Mouse (Mus musculus) MEL (cell line): ENCODE data around the gene Iqsec1. TPM values are rescaled to one million over a fixed set of nuclear protein-coding genes. Genes with fewer than 3 reads are reported as not detected.

Experiments
- DNase-seq: peaks from one replicate; pipeline ENCODE4 v3.0.0; 2011; ENCODE audit warnings: low read depth, low spot score
- H3K27ac ChIP-seq: 2 replicates; pipeline ENCODE4 v1.5.1; 2012; ENCODE audit warnings: low read depth, mild to moderate bottlenecking, control low read depth, low read length, moderate library complexity; ENCODE audit not compliant: control insufficient read depth
- H3K27me3 ChIP-seq, 2 experiments: fragments of 150-350 bp in 1 of 2; sonication (generic) in 1 of 2; 2 replicates each; pipeline ENCODE4 v1.6.1; 2012; ENCODE audit warnings: low read length in 2 of 2, mild to moderate bottlenecking in 2 of 2, improper control_type of control experiment in 1 of 2, moderate library complexity in 1 of 2; ENCODE audit not compliant: insufficient read depth in 2 of 2, control insufficient read depth in 1 of 2
- H3K36me3 ChIP-seq, 2 experiments: 2 replicates each; pipeline ENCODE4 v1.6.1; 2012 to 2014; ENCODE audit warnings: low read length in 2 of 2, improper control_type of control experiment in 1 of 2, inconsistent platforms in 1 of 2, mild to moderate bottlenecking in 1 of 2; ENCODE audit not compliant: insufficient read depth in 2 of 2, control insufficient read depth in 1 of 2
- H3K4me1 ChIP-seq, 2 experiments: fragments of 150-350 bp in 1 of 2; sonication (generic) in 1 of 2; 2 replicates each; pipeline ENCODE4 v1.6.1; 2012; ENCODE audit warnings: low read length in 2 of 2, improper control_type of control experiment in 1 of 2, mild to moderate bottlenecking in 1 of 2; ENCODE audit not compliant: insufficient read depth in 2 of 2, control insufficient read depth in 1 of 2
- H3K4me3 ChIP-seq, 2 experiments: fragments of 150-350 bp in 1 of 2; sonication (generic) in 1 of 2; 2 replicates each; pipeline ENCODE4 v1.5.1; 2012; ENCODE audit warnings: low read depth in 2 of 2, low read length in 2 of 2, mild to moderate bottlenecking in 2 of 2, moderate library complexity in 2 of 2, control low read depth in 1 of 2, improper control_type of control experiment in 1 of 2; ENCODE audit not compliant: control insufficient read depth in 1 of 2, insufficient read depth in 1 of 2
- H3K79me2 ChIP-seq: 2 replicates; pipeline ENCODE4 v1.6.1; 2012; ENCODE audit warnings: mild to moderate bottlenecking, low read length, moderate library complexity; ENCODE audit not compliant: control insufficient read depth, poor library complexity, insufficient read depth
- H3K9ac ChIP-seq: 2 replicates; pipeline ENCODE4 v1.6.1; 2012; ENCODE audit warnings: low read depth, mild to moderate bottlenecking, control low read depth, low read length, moderate library complexity; ENCODE audit not compliant: control insufficient read depth, poor library complexity, severe bottlenecking
- H3K9me3 ChIP-seq: fragments of 150-350 bp; sonication (generic); replicated peaks from 2 replicates; pipeline ENCODE4 v1.6.1; 2012; ENCODE audit warnings: mild to moderate bottlenecking, low read length, improper control_type of control experiment, moderate library complexity; ENCODE audit not compliant: insufficient read depth
- BHLHE40 ChIP-seq: IDR thresholded peaks from 2 replicates; pipeline ENCODE4 v1.6.1; 2012; ENCODE audit warnings: low read depth, mild to moderate bottlenecking, inconsistent platforms, low read length, improper control_type of control experiment, borderline replicate concordance
- CHD1 ChIP-seq: IDR thresholded peaks from 2 replicates; pipeline ENCODE4 v1.6.1; 2012; ENCODE audit warnings: low read depth, mild to moderate bottlenecking, inconsistent platforms, low read length, improper control_type of control experiment
- CHD2 ChIP-seq: IDR thresholded peaks from 2 replicates; pipeline ENCODE4 v1.6.1; 2011; ENCODE audit warnings: low read length, improper control_type of control experiment
- E2F4 ChIP-seq: IDR thresholded peaks from 2 replicates; pipeline ENCODE4 v1.6.1; 2011; ENCODE audit warnings: low read depth, low read length, improper control_type of control experiment, borderline replicate concordance
- EP300 ChIP-seq, 2 experiments: IDR thresholded peaks; 2 replicates each; pipeline ENCODE4 v1.6.1; 2011; ENCODE audit warnings: improper control_type of control experiment in 2 of 2, low read length in 2 of 2, low read depth in 1 of 2, mild to moderate bottlenecking in 1 of 2
- ETS1 ChIP-seq: IDR thresholded peaks from 2 replicates; pipeline ENCODE4 v1.6.1; 2012; ENCODE audit warnings: low read depth, mild to moderate bottlenecking, inconsistent platforms, low read length, improper control_type of control experiment, moderate library complexity
- HCFC1 ChIP-seq: IDR thresholded peaks from 2 replicates; pipeline ENCODE4 v1.6.1; 2012; ENCODE audit warnings: low read depth, mild to moderate bottlenecking, inconsistent platforms, low read length, improper control_type of control experiment, moderate library complexity
- KAT2A ChIP-seq: conservative IDR thresholded peaks from 2 replicates; pipeline ENCODE4 v1.6.1; 2012; ENCODE audit warnings: low read depth, low read length, improper control_type of control experiment, inconsistent platforms
- MAX ChIP-seq: IDR thresholded peaks from 2 replicates; pipeline ENCODE4 v1.6.1; 2011; ENCODE audit warnings: low read length, improper control_type of control experiment
- MXI1 ChIP-seq: IDR thresholded peaks from 2 replicates; pipeline ENCODE4 v1.6.1; 2011; ENCODE audit warnings: mild to moderate bottlenecking, low read depth, low read length, improper control_type of control experiment
- MYB ChIP-seq: IDR thresholded peaks from 2 replicates; pipeline ENCODE4 v1.6.1; 2011; ENCODE audit warnings: mild to moderate bottlenecking, low read depth, low read length, improper control_type of control experiment
- MYC ChIP-seq: IDR thresholded peaks from 2 replicates; pipeline ENCODE4 v1.6.1; 2011; ENCODE audit warnings: low read depth, mild to moderate bottlenecking, low read length, improper control_type of control experiment, moderate library complexity
- RAD21 ChIP-seq: IDR thresholded peaks from 2 replicates; pipeline ENCODE4 v1.6.1; 2011; ENCODE audit warnings: mild to moderate bottlenecking, low read depth, low read length, improper control_type of control experiment
- SIN3A ChIP-seq: IDR thresholded peaks from 2 replicates; pipeline ENCODE4 v1.6.1; 2012; ENCODE audit warnings: low read length, improper control_type of control experiment, inconsistent platforms
- SMC3 ChIP-seq: IDR thresholded peaks from 2 replicates; pipeline ENCODE4 v1.6.1; 2011; ENCODE audit warnings: low read depth, low read length, improper control_type of control experiment
- TCF12 ChIP-seq: IDR thresholded peaks from 2 replicates; pipeline ENCODE4 v1.6.1; 2014; ENCODE audit warnings: low read depth, mild to moderate bottlenecking, inconsistent platforms, low read length, improper control_type of control experiment, moderate library complexity
- UBTF ChIP-seq: IDR thresholded peaks from 2 replicates; pipeline ENCODE4 v1.6.1; 2012; ENCODE audit warnings: low read depth, mild to moderate bottlenecking, inconsistent platforms, low read length, improper control_type of control experiment, moderate library complexity, borderline replicate concordance; ENCODE audit not compliant: insufficient read depth
- USF1 ChIP-seq: IDR thresholded peaks from 2 replicates; pipeline ENCODE4 v1.6.1; 2014; ENCODE audit warnings: low read depth, mild to moderate bottlenecking, inconsistent platforms, low read length, improper control_type of control experiment, moderate library complexity
- USF2 ChIP-seq, 2 experiments: IDR thresholded peaks; 2 replicates each; pipeline ENCODE4 v1.6.1; 2011 to 2012; ENCODE audit warnings: improper control_type of control experiment in 2 of 2, low read length in 2 of 2, borderline replicate concordance in 1 of 2, inconsistent platforms in 1 of 2, low read depth in 1 of 2, mild to moderate bottlenecking in 1 of 2; ENCODE audit not compliant: insufficient read depth in 1 of 2
- ZC3H11A ChIP-seq: IDR thresholded peaks from 2 replicates; pipeline ENCODE4 v1.6.1; 2012; ENCODE audit warnings: low read depth, mild to moderate bottlenecking, inconsistent platforms, low read length, improper control_type of control experiment
- ZKSCAN1 ChIP-seq: IDR thresholded peaks from 2 replicates; pipeline ENCODE4 v1.6.1; 2012; ENCODE audit warnings: low read depth, mild to moderate bottlenecking, inconsistent platforms, low read length, improper control_type of control experiment, moderate library complexity
- ZNF384 ChIP-seq: IDR thresholded peaks from 2 replicates; pipeline ENCODE4 v1.6.1; 2012; ENCODE audit warnings: low read depth, mild to moderate bottlenecking, inconsistent platforms, low read length, improper control_type of control experiment
- polyA plus RNA-seq, 2 experiments: library from polyadenylated mRNA; stranded (reverse) in 1 of 2; unstranded in 1 of 2; fragments of >175 nt in 1 of 2; fragments of >200 nt in 1 of 2; gene quantifications; 2 replicates each; pipeline versions ENCODE4 v1.2.1 to v1.2.4; 2012; ENCODE audit warnings: low replicate concordance in 2 of 2, low read depth in 1 of 2; ENCODE audit not compliant: insufficient read length in 2 of 2, insufficient read depth in 1 of 2, missing spikeins in 1 of 2
- total RNA-seq: library from RNA; depleted of rRNA; stranded (reverse); fragments of 300-350 nt; gene quantifications from 2 replicates; pipeline ENCODE4 v1.2.3, GENCODE M21; 2012

Iqsec1 gene
- total and polyA plus RNA-seq, 3 experiments: 14.8 to 73.4 (median 30.8) TPM

DNA sequence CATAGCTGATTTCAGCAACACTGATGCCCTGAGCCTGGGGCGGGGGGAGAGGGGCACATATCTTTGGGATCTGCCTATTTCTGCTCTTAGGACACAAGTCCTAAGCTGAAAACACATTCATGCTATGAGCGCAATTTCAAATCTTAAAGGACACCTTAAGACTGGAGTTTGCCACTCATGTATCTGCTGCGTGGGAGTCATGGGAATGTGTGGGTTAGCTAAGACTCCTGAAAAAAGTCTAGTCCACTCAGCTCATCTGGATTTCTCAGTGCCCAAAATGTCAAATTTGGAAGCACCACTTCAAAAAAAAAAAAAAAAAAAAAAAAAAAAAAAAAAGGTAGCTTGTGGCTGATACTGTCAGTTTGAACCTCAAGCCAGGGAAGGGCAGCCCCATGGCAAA lies 63.7 kb downstream of the Iqsec1 start:
- no peaks in the 10 kb centered on the region for H3K27me3 ChIP-seq
- no peaks in the 10 kb centered on the region for H3K36me3 ChIP-seq
- H3K4me1 ChIP-seq: no peaks in the 10 kb centered on the region
- no peaks in the 10 kb centered on the region for H3K79me2 ChIP-seq
- H3K9me3 ChIP-seq: no peaks in the 10 kb centered on the region
- no peak overlapping the region for H3K4me3 ChIP-seq
- H3K9ac ChIP-seq: no peak overlapping the region
- TF ChIP-seq CHD2: no peak
- TF ChIP-seq HCFC1: no peak
- TF ChIP-seq TCF12: no peak
- TF ChIP-seq ZNF384: no peak
- TF ChIP-seq MYB: no peak
- no peak for TF ChIP-seq SIN3A
- TF ChIP-seq MYC: no peak
- H3K27ac ChIP-seq: no peak overlapping the region
- DNase-seq: no peak

DNA sequence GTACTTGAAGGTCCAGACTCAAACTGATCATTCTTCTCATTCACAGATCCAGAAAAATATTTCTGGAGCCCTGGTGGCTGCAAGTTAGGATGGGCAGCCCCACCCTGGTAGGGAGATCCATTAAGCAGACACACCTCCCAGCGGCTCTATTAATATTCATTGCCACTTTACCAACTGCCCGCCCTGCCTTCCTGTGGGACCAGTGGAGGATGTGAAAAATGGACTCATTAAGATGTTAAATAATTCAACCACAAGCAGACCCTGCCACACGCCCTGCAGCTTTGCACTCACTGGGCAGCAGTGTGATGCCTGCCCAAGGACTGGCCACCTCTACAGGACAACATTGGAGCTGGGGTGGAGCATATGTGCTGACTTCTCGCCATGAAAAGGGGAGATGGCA lies 64.1 kb downstream of the Iqsec1 start:
- Histone ChIP-seq H3K27me3 (no peaks in the 10 kb centered on the region), H3K4me3 (no peak overlapping the region), H3K79me2 (no peaks in the 10 kb centered on the region), H3K9me3 (no peaks in the 10 kb centered on the region), H3K9ac (no peak overlapping the region), H3K27ac (no peak overlapping the region), H3K36me3 (no peaks in the 10 kb centered on the region), H3K4me1 (no peaks in the 10 kb centered on the region)
- TF ChIP-seq CHD1 (no peak), ZKSCAN1 (no peak), CHD2 (no peak), SMC3 (no peak), ZC3H11A (no peak), ZNF384 (no peak)
- no peak for DNase-seq

DNA sequence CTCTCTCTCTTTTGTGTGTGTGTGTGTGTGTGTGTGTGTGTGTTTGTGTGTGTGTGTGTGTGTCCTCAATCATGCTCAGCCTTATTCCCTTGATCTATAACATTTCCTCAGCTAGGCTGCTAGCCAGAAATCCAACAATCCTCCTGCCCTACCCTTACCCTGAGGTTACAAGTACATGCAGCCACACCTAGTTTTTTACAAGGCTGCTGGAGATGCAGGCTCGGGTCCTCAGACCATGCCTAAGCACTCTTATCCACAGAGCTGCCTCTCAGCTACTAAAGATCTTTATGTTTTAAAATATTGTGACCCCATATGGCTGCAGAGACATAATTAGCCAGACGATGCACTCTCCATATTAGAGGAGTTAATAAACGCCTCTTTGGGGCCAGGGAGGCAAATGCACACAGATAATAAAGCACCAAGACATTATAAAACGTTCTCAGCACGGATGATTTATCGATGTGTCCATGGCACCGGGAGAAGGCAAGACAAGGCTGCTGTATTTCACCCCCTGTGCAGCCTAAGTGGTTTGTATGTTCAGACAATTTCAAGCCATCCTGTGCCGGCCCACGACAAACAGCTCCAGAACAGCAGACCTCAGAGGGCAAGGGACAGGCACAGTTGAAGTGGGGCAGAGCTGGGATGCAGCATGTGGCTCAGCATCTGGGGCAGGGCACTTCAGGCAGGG lies 67.1 kb downstream of the Iqsec1 start:
- Histone ChIP-seq H3K36me3 (no peaks in the 10 kb centered on the region), H3K27me3 (no peaks in the 10 kb centered on the region), H3K27ac (no peak overlapping the region), H3K79me2 (no peaks in the 10 kb centered on the region), H3K4me3 (no peak overlapping the region), H3K9ac (no peak overlapping the region), H3K9me3 (no peaks in the 10 kb centered on the region), H3K4me1 (no peaks in the 10 kb centered on the region)
- no peak for DNase-seq
- TF ChIP-seq E2F4: no peak
- no peak for TF ChIP-seq BHLHE40
- no peak for TF ChIP-seq CHD1
- TF ChIP-seq EP300 (IDR thresholded peaks at IDR 0.05; ENCODE audit: low read depth in 1 of 2, low read length in 2 of 2): no peak
- TF ChIP-seq UBTF: no peak
- TF ChIP-seq RAD21: no peak
- no peak for TF ChIP-seq KAT2A
- TF ChIP-seq MAX: no peak
- no peak for TF ChIP-seq ZNF384
- no peak for TF ChIP-seq MXI1
- no peak for TF ChIP-seq SIN3A
- no peak for TF ChIP-seq ETS1
- TF ChIP-seq TCF12: no peak
- no peak for TF ChIP-seq CHD2
- TF ChIP-seq USF2 (IDR thresholded peaks at IDR 0.05; ENCODE audit: borderline replicate concordance in 1 of 2, insufficient read depth in 1 of 2, low read depth in 1 of 2, low read length in 2 of 2): no peak
- TF ChIP-seq USF1: no peak
